Mouse (Mus musculus): ENCODE data around the gene Sntb2.

DNA sequence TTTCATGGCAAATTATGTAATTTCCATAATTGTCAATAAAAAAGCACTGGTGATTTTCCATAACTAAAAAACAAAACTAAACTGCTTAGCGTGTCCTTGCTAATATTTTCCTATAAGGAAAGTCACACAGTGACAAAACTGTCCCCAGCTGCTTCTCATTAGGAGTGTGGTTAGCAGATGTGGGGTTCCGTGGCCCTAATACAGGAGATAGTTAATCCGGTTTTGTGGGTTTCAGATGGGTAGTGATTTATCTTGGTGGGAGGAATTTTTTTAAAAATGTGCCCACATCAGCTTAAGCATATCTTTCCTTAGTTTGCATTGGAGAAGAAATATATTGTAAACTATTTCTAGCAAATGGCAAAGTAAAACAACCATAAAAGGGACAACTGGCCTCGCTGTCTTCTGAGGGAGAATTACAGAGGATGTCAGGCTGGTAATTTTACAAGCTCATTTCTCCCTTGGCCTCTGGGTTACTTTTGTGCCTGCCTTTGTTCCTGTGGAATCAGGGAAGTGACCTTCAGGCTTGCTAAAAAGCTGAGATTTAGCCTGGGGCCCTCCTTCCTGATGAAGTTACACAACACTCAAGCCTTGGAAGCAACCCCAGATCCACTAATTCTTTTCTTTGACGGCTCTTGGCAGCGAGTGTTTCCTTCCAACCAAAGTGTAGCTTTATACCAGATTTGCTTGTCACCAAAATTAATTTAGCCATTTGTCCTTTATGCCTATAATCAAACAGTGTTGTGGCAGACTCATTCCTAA lies 6.2 kb upstream of the Sntb2 start:
- peak; percentile 80 for TF ChIP-seq EP300 (optimal IDR thresholded peaks at IDR 0.05)
- no peak for TF ChIP-seq CTCF (IDR thresholded peaks at IDR 0.05; ENCODE audit: low read depth)
